Mouse (Mus musculus) erythroblast, embryonic 14.5 days (primary cell): ENCODE measurements around the gene Rgs6.
A peak's percentile ranks its signal among the peaks of the same experiment; 100 is the strongest.

ENCODE experiments used
- GATA1 ChIP-seq: IDR thresholded peaks from 2 replicates; pipeline ENCODE4 v1.6.1; 2012; ENCODE audit warnings: low read length, inconsistent platforms, mixed read lengths
- TAL1 ChIP-seq: IDR thresholded peaks from 3 replicates; pipeline ENCODE4 v1.6.1; 2012; ENCODE audit warnings: low read length, inconsistent platforms, mixed read lengths

DNA sequence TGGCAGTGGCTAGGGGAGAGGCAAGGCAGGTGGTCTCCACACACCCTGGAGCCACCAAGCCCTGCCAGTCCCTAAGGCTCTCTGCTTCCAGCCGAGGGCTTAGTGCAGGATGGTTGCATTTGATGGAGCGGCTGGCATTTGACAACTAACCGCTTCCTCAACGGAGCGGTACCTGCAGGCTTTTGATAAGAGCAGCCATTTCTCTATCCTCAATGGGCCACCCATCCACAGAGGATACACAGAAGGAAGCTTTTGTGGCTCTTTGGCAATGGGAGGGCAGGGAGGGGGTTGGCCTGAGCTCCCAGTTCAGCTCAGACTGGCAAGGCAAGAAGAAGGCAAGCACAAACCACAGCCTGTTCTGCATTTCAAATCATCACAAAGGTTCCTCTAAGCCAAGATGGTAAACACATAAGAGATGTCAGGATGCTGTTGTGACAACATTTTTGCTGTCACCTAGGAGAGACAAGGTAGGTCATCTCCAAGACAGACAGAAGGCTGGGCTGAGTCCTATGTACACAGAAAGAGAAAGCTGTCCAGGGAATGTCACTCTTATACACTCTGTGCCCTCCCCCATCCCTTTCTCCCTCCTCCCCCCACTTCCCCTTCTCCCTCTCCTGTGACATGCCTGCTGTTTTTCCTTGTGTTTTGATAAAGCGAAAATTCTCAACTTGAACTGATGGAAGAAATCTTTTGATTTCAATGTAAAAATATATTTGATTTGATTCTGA is 525.0 kb downstream of the Rgs6 start:
- no peak for TF ChIP-seq GATA1
- TF ChIP-seq TAL1: peak; percentile 48; the same call in 2 of the 3 replicates
